Comparison of ENCODE assay signal across 8 mouse cellular contexts in the genomic region with DNA sequence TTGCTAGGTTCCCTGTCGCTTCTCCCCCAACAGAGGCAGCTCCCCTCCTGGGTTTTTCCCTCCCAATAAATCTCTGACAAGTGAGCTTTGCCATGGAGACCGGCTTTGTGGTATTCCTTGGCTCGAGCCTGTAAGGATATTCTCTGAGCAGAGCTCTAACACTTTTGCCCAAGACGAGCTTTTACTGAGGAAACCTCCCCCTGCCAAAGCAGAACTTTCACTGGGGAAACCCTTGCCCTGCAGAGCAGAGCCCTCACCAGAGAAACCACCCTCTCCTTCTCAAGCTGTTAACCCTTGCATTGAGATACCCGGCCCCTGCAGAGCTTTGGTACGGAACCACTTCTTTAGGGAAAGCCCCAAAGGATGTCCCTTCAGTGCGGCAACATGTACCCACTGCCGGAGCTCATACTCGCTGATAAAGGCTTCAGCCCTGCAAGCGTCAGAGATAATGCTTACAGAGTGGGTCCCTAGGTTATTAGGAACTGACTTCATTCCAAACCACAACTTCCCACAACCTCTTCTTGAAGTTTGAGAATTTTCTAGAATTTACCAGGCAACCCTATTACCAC. TPM values are rescaled to one million over a fixed set of nuclear protein-coding genes. Genes with fewer than 3 reads are reported as not detected.
DNase-seq lines count a peak whose midpoint lies in the region; ATAC-seq lines count a peak whose summit lies in the region.

No protein-coding gene starts in this region.

- no peaks in the 10 kb centered on the region for H3K27me3 ChIP-seq in lung, embryonic 15.5 days
- H3K27me3 ChIP-seq in limb, embryonic 15.5 days, result no peaks in the 10 kb centered on the region
- no peaks in the 10 kb centered on the region for H3K27me3 ChIP-seq in neural tube, embryonic 14.5 days (ENCODE audit: control insufficient read depth, insufficient read depth, low read length)

- no peak overlapping the region for H3K27ac ChIP-seq in lung, embryonic 15.5 days
- H3K27ac ChIP-seq in limb, embryonic 15.5 days, result no peak overlapping the region; the same call in 1 of the 2 replicates
- peak overlapping the region; percentile 48; the same call in 1 of the 2 replicates for H3K27ac ChIP-seq in neural tube, embryonic 14.5 days (ENCODE audit: low read depth, low read length)

- no peak overlapping the region for H3K4me3 ChIP-seq in lung, embryonic 15.5 days
- no peak overlapping the region for H3K4me3 ChIP-seq in limb, embryonic 15.5 days
- no peak overlapping the region for H3K4me3 ChIP-seq in neural tube, embryonic 14.5 days (ENCODE audit: low read depth, low read length)

- no peaks in the 10 kb centered on the region for H3K36me3 ChIP-seq in lung, embryonic 15.5 days
- no peaks in the 10 kb centered on the region for H3K36me3 ChIP-seq in limb, embryonic 15.5 days
- no peaks in the 10 kb centered on the region for H3K36me3 ChIP-seq in neural tube, embryonic 14.5 days (ENCODE audit: control insufficient read depth, insufficient read depth, low read length)

- H3K4me1 ChIP-seq in lung, embryonic 15.5 days, result peaks cover 14% of the 10 kb centered on the region; the same call in 1 of the 2 replicates
- H3K4me1 ChIP-seq in limb, embryonic 15.5 days, result peaks cover 3% of the 10 kb centered on the region; the same call in 1 of the 2 replicates
- H3K4me1 ChIP-seq in neural tube, embryonic 14.5 days (ENCODE audit: control insufficient read depth, insufficient read depth, low read length), result no peaks in the 10 kb centered on the region

- no peak overlapping the region for H3K9ac ChIP-seq in lung, embryonic 15.5 days
- H3K9ac ChIP-seq in limb, embryonic 15.5 days, result no peak overlapping the region
- no peak overlapping the region; the same call in 1 of the 2 replicates for H3K9ac ChIP-seq in neural tube, embryonic 14.5 days (replicated peaks; ENCODE audit: low read depth, low read length)

- H3K9me3 ChIP-seq in lung, embryonic 15.5 days, result no peaks in the 10 kb centered on the region
- H3K9me3 ChIP-seq in limb, embryonic 15.5 days, result no peaks in the 10 kb centered on the region
- no peaks in the 10 kb centered on the region for H3K9me3 ChIP-seq in neural tube, embryonic 14.5 days (ENCODE audit: control insufficient read depth, low read length)

- DNase-seq in lung, adult 18-20 months, result no peak
- DNase-seq in embryo, embryonic 10.5 days (ENCODE audit: low spot score), result peak; percentile 67
- DNase-seq in layer of hippocampus, adult 8-10 months (ENCODE audit: low spot score in 2 of 2), result no peak
- DNase-seq in cerebellum, adult 18-20 months, result no peak
- no peak for DNase-seq in adrenal gland, postnatal 25 days

- H3K4me2 ChIP-seq in lung, embryonic 15.5 days, result 0 out of 2 replicates have a peak overlapping the region, but pooled peaks have one; percentile 16
- H3K4me2 ChIP-seq in limb, embryonic 15.5 days, result no peak overlapping the region
- H3K4me2 ChIP-seq in neural tube, embryonic 14.5 days (ENCODE audit: low read depth, low read length), result 0 out of 2 replicates have a peak overlapping the region, but pooled peaks have one; percentile 14

- no peak for ATAC-seq in lung, embryonic 15.5 days (ENCODE audit: borderline replicate concordance, extremely low read depth, low FRiP score, low TSS enrichment)
- ATAC-seq in limb, embryonic 15.5 days (ENCODE audit: insufficient number of reproducible peaks, low FRiP score, low TSS enrichment, low read depth), result peak; percentile 67
- ATAC-seq in neural tube, embryonic 14.5 days (ENCODE audit: low read depth), result peak; percentile 81

- 34% methylated on average over 10 of the region's 10 CpGs for WGBS in lung, embryonic 15.5 days
- WGBS in limb, embryonic 15.5 days, result 31% methylated on average over 10 of the region's 10 CpGs
- WGBS in neural tube, embryonic 14.5 days, result 20% methylated on average over 10 of the region's 10 CpGs

RNA-seq across cellular contexts. Expression of a gene that starts 50.7 kb away (rescaled TPM):
- polyA plus RNA-seq in lung, embryonic 15.5 days (2015; fragmentation: Nextera tagmentation; extraction: Ambion mirVana), result 4.4 and 4.6 TPM in 2 replicates
- 12.9 and 13.2 TPM in 2 replicates for polyA plus RNA-seq in limb, embryonic 15.5 days (2015; fragmentation: Nextera tagmentation; extraction: Ambion mirVana)
- polyA plus RNA-seq in neural tube, embryonic 14.5 days (2014; fragmentation: Nextera tagmentation; extraction: Ambion mirVana), result 5.8 and 10.8 TPM in 2 replicates
- 1 to 10 TPM; 1.1 to 5.9 (median 4.1) TPM for total RNA-seq in layer of hippocampus, adult 8-10 months (2022)
- total RNA-seq in adrenal gland, postnatal 25 days (2021), result 2.1 and 2.3 TPM in 2 replicates
